Mouse (Mus musculus) mature B cell (primary cell): ENCODE measurements around the gene Iffo2.

Experiments used
- in situ Hi-C: fragments of 300-500 bp; cut with MboI; formaldehyde crosslinking; loops from 2 replicates; pipeline ENCODE4 v1.14.3; 2019

Gene Iffo2

DNA sequence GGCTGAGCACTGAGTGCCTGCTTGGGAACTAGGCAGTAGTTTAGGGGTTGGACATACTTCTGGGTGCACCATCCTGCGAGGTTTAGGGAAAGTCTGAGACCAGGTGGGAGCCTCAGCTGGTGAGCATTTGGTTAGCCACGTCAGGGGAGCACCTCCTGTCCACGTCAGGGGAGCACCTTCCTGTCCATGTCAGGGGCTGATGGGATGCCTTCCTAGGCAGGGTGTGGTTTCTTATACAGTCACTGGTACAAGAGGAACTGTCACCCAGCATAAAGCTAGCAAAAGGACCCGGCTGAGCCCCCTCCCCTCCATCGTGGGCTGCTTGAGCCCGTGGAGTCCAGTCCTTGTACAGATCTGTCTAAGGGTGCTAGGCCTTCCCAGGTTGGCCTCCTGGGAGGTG, 52.0 kb downstream of the Iffo2 start:
- in situ Hi-C loops = no loop called here

DNA sequence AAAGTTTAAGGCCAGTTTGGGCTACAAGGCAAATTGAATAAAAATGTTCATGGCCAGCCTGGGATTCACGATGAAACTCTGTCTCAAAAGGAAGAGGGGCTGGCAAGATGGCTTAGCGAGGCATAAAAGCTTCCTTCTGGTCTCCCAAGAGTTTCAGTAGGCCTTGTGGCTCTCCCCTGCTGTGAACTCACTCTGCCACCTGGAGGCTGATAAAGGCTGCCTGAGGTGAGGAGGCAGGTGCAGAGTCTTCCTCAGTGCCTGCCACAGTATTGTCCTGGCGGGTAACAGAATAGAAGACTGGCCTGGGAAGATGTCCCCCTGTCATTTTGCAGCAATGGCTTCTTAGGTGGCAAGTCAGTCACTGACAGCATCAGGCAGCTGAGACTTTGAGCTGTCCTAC, 52.6 kb downstream of the Iffo2 start:
- in situ Hi-C loops = no loop called here

DNA sequence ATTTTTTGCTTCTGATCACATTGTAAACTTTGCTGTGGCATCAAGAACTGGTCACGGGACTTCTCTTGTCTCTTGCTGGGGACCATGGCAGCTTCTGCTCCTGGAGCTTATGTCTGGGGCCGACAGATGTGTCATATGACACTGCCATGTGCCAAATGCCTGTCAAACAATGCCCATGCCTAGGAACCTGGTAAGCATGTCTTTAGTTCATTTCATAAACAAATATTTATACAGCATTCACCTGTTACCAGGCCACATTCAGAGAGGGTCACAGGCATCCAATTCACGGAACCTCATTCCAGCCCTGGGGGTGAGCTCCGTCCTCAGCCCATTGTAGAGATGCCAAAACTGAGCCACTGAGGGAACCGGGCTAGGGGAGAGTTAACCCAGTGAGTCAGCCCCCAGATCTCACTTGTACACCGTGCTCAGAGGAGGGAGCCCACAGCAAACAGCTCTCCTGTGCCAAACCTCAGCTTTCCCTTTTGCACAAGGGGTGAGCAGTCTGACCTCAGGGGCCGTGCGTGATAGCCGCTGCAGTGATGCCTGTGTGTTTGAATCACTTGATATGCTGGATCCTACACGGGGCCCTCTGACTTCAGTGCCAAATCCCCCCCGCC, 53.4 kb downstream of the Iffo2 start:
- in situ Hi-C loops = no loop called here

DNA sequence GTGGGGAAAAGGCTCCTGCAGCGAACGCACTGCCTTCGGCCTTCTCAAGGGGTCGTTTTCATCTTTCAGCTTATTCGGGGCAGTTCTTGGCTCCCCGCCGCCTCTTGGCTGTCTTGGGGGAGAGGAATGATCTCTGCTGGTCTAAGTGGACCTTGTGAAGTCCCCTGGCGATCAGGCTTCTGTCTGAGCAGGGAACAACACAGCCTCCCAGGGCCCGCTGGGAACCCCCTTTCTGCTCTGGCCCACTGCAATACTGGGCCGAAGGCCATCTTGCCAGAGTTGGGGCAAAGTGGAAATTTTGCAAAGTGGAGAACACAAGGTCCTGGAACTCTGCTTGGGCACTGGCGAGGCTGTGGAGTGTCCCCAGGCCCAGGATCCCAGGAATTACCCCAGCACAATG, 54.4 kb downstream of the Iffo2 start:
- in situ Hi-C loops = no loop called here

DNA sequence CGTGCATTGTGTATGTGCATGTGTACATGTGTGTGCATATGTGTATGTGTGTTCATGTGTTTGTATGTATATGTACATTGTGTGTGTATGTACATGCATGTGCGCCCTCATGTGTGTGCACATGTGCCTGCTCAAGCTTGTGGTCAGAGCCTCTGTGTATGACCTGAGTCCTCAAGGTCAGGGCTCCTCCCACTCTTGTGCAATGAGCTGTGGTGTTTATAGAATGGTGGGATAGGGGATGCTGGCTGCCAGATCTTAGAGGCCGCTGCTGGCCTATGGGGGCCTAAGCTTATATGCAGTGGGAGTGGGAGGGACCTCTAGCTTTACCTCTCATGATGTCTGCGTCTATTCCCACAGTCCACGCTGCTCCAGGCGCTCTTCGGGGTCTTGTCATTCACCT, 55.4 kb downstream of the Iffo2 start:
- in situ Hi-C loops = no loop called here

DNA sequence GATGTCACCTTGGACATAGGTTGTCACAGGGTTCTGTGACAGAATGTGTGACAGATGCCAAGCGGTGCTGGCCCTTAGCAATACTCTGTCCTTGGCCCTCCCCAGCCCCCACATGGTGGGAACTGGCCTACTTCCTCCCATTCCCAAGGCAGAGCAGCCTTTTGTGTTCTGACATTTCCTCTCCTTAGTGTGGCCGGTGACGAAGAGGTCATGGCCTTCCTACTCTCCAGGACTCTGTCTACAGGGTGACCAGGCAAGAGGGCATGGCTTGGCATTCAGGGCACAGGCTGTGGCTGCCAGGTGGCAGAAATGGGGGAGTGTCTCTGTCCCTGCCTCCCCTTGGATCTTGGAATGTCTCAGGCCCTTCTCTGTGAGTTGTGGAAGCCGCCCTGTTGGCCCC, 57.0 kb downstream of the Iffo2 start:
- in situ Hi-C loops = no loop called here

DNA sequence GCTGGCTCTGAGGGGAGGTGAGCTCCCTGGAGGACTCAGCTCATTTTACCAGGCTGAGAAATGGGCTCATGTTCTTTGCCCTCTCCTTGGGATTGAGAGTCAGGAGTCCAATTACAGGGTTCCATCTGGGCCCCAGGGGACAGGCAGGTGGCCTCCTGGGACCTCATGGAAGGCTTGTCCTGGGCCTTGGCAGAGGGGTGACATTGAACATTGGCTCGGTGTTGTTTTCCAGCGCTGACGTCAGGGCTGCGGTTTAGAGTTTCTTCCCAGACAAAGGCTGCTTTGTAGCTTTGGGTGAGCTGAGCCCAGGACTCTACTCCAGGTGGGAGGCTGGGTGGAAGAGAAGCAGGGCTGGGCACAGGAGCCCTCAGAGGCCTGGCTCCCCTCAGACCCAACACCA, 57.4 kb downstream of the Iffo2 start:
- in situ Hi-C loops = no loop called here

DNA sequence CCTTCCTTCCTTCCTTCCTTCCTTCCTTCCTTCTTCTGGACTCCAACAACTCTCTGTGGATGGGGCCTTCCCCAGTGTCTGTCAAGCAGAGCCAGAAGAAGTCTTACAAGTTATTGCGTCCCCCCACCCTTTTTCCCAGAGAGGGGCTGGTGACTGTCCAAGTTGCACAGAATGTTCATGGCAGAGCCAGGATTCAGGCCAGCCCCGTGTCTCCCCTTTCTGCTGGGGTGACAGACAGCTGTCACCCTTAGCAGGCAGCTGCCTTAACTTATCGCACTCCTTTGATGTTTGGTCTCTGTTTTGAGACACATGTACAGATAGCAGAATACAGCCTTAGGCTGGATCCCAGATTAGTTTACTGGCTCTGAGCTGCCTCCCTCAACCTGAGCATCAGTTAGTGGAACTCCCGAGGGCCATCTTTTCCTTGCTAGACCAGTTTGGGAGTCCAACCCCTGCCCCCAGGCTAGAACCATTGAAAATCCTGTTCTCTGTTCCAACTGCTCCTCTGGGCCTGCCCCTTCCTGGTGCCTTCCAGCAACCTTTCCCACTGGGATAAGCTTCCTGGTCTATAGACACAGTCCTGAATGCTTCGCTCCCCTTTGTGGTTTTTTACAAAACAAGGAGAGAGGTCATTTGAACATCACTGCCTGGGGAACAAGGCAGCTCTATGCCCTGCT, 59.1 kb downstream of the Iffo2 start:
- in situ Hi-C loops = no loop called here

DNA sequence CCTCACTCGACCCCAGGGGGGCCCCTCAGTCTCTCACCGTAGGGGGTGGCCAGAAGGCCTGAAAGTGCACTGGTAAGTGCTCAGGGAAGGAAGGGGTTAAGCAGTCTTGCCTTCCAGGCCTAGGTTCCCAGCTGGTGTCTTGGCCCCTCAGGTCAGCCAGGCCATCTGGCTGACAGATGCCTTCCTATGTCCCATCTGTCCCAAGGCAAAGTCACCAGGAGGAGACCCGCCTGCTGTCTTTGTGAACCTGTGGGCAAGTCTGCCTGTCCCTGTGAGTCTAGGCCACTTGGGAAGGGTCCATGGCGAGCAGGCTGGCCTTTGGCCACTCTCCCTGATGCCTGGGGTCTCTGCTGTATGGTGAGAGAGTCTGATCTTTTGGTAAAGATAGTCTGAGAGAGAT, 60.1 kb downstream of the Iffo2 start:
- in situ Hi-C loops = no loop called here

DNA sequence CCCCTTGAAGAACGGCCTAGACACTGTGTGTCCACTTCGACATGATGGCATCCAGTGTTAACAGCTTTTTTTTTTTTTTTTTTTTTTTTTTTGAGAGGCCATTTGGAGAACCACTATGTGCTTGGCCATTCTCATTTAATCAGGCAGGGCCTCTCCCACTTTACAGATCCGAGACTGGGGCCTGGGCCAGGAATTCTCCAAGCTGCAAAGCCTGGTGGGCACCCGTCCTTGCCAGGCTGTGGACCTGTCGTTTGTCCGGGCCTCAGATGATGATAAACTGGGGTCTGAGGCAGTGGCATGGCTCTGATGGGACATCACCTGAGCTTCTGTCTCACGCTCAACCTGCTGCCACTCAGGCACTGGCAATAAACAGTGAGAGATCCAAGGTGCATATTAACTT, 62.5 kb downstream of the Iffo2 start:
- in situ Hi-C loops = no loop called here

DNA sequence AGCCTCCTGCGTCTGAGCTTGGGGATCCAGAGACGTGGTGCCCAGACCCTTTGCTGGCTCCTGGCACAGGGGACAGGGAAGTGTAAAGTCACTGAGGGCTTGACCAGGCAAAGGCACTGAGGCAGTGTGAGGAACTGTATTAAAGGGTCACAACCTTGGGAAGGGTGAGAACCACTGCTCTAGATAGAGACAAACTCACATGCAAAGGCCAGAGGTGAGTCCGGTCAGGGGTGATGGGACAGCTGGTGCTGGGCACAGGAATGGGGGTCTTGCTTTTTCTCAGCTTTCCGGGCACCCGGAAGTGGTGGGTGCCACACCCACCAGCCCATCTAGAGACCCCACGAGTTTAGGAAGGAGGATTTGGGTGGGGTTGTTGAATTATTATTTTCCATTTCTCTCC, 63.0 kb downstream of the Iffo2 start:
- in situ Hi-C loops = no loop called here

DNA sequence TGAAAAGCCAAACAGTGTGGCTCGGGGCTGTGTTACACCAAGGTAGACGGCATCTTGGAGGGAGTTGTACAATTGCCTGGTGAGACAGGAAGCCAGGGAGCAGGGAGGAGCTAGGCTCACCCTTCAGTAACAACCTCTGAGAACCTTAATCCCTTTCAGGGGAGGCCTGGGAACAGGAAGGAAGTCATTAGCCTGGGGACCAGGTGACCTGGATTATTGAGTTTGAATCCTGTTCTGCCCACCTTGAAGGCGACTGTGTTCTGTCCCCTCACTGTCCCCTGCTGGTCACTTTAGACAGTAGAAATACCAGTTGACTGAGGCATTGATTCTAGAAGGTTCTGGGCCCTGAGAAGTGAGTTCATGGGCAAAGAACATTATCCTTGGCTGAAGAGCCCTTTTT, 63.7 kb downstream of the Iffo2 start:
- in situ Hi-C loops = no loop called here

DNA sequence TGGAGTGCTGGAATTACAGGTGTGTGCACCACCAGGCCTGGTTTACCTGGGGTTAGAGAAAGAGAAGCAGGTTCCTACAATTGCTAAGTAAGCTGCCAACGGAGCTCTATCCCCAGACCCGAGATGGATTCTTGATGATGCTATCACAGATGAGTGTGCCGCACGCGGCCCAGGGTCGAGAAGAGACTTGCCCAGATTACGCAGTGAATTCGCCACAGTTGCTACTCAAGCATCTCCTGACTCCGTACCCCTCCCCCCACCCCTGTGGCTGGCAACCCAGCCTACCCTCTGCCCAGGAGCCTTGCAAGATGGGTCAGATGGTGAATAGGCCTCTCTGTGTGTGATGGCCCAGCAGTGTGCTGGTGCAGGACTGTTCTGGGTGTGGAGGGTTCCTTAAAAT, 66.4 kb downstream of the Iffo2 start:
- in situ Hi-C loops = no loop called here

DNA sequence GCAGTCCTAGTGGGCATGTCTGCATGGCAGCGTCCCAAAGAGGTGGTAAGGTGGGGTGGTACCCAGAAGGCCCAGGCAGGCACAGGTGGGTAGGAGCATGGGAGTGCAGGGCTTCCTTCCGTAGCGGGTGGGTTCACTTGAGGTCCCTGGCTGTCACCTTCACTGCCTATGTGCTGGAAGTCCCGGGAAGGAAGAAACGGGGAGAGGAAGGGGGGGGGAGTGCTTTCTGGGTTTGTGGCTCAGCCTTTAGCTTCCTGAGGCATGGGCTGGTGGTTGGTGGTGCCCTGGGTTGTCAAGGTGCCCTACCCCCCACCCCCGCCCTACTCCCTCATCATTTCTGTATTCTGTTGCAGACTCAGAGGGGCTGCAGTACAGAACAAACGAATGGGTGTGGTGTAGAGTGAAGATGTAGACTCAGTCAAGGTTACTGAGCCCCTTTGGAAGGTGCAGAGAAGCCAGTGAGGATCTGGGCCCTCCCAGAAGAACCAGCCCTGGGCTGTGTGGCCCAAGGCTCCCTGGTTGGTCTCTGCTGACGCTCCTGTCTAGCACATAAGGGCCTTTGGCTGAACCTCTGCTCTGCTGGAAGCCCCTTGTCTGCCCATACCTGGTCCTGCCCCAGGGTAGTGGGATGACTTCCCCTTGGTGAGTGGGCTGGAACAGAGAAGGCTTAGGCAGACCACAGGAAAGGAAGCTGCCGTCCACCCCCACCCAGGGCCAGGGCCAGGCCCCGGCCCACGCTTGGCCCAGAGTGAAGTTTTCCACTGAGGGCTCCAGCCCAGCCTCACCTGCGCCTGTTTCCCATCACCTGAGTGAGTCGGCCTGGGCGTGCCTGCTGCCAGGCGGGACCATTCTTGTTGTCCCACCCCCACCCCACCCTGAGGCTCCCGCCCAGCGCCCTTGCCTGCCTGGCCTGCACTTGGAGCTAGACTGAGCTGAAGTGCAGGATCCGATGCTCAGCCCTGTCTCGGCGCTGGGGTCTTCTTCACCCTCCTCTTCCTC, 67.2 kb downstream of the Iffo2 start:
- in situ Hi-C loops = no loop called here

DNA sequence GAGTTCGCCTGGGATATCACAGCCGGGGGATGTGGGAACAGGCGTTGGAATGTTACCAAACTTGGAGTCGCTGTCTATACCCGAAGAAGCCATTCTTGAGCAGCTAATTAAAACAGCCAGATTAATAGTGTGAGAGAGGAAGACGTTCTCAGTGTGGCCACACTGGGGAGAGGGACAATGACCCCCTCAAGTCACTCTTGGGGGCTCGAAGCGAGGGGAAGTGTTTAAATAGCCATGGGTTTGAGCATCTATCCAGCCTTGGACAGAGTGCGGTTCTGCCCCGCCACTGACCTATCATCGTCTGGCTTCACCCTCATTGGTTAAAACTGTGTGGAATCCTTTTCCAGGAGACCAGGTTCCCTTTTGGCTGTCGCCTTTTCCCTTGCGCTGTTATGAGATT, 68.0 kb downstream of the Iffo2 start:
- in situ Hi-C loops = no loop called here

DNA sequence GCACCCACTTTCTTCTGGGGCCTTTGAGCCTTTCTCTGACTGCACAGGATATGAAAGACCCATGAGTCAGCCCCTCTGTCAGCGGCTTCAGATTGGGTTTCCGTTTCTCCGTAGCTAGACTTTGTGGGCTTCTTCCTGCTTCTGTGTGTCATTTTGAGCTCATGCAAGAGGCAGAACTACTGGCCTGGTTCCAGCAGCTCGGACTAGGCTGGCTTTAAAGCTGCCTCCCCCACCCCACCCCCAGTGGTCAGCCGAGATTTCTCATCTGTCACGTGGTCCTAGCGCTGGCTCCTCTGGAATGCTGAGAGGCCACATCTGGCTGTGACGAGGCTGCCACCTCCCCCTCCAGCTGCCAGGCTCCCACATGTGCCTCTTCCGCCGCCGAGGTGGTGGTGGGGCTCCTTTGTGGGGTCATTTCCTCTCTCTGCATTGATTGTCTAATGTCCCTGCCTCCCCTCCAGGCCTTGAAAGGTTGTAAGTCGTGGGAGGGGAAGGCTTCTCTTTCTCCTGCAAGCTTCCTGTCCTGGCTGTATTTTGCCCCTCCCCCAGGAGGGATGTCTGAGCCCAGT, 68.7 kb downstream of the Iffo2 start:
- in situ Hi-C loops = no loop called here

DNA sequence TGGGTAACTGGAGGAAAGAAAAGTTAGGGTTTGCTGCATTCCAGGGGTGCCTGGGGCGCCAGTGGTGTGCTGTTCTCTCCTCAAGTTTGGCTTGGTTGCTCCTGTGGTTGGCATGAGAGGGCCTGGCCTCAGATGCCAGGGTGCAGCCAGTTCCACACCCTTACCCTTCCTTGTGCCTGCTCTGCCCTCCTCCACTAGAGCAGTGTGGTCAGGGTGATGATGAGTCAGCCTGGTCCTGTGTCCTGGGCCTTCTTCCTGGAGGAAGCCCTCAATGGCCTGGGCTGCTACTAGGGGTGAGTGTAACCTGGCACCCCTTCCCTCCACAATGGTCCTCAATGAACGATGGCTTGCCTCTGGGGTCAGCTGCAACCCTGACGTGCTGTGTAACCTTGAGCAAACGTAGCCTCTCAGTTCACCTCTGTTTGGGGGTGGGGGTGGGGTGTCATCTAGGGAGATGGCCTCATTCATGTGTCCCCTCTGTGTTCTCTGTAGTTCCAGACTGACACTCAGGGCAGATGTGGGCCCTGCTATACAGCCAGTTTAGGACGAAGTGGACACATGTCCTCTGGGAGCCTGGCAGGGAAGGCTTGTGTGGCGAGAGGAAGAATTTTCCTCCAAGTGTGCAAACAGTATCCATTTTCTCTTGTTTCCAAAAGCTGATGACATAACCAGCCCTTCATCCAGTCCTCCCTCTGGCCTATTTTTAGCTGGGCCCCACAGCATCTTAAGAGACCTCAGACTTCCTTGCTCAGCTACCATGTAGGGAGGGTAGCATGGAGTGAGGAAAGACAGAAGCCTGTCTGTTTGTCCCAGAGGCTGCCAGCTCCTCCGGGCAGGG, 71.4 kb downstream of the Iffo2 start:
- in situ Hi-C loops = no loop called here

DNA sequence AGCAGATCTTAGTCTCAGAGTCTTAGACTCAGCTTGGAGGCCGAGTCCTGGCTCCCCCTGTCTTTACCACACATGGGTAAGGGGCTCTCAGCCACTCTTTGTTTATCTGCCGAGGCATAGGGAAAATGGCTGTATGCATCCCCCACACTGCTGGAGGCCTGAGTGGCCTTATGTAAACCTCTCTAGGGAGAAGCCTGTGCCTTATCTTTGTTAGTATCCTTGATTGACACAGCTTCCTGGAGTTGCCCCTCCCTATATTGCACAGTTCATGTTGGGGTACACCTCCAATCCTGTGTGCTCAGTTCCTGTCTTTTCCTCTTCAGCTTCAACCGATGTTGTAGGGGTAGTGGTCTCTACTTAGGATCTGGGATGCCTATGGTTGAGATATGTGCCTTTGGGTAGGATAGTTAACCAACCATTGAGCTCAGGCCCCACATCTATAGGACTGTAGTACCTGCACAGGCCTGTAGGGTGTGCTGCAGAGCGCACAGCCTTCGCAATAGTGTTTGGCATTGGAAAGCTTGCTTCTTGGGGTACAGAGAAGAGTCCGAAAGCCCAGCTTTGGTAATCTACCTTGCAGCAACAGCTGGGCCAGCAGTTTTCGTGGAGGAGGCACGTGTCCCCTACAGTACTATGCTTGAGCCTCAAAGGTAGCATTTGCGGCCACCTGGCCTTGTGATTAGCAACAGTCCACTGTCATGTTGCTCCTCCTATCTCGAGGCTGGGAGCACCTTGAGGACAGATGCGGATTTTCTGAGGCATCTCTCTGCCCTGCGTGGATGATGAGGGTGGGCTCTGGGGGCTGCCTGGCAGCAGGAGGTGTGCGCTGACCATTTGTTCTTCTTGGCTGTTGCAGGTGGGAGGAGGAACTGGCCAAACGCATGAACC, 72.3 kb downstream of the Iffo2 start, which contains the start of gene Gm21969:
Gm21969 (plus strand) TSS at position 830 of the 888 bp plus-strand sequence.
- in situ Hi-C loops = no loop called here

DNA sequence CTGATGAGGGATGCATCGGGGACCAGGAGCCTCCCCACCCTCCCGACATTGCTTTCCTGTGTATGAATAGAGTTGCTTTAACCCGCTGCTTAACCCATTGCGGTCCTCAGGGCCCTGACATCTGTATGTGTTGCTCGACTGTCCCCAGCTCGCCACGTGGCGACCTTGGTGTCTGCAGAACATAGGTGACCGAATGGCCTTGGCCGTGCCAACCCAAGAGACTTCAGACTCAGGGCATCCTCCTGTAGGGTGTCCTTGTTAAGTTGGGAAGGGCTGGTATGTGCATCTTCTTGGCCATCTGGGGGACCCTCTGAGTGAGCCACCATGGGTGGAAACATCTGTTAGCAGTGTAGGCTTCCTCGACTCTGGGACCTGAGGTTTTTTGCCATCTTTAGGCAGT, 74.9 kb downstream of the Iffo2 start:
- in situ Hi-C loops = no loop called here

DNA sequence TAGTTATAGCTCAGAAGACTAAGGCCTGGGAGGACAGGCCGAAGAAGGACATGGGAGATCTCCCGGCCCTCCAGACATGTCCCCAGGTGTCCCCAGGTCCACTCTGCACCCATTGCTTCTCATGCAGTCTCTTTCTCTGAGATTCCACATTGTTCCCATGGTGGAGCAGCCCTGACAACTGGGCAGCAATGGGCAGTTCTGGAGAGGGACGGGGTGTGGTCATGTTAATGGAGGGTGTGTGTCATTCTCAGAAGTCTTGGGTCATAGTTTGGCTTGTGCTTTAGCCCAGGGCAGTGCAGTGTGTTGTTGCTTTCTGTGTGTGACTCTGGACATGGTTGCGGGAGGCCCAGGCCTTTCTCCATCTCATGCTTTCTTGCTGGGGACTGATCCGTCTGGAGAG, 76.4 kb downstream of the Iffo2 start:
- in situ Hi-C loops = no loop called here

DNA sequence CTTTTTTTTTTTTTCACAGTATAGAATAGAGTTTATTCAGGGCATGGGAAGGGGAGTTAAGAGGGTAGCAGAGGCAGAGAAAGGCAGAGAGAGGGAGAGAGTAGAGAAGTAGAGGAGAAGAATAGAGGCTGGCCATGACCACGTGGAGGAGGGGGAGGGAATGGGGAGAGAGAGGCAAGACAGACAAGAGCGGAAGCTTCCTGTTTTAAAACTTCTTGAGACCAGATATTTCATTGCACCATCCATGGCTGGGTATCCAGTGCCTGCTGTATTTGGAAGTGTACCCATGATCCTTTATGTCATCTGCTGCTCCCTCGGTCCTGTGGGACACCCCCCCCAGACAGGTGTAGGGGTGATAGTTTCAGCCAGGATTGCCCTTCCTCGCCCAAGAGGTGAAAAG, 78.6 kb downstream of the Iffo2 start:
- in situ Hi-C loops = no loop called here
